14 mouse cellular contexts compared by ENCODE assay signal in the genomic region with DNA sequence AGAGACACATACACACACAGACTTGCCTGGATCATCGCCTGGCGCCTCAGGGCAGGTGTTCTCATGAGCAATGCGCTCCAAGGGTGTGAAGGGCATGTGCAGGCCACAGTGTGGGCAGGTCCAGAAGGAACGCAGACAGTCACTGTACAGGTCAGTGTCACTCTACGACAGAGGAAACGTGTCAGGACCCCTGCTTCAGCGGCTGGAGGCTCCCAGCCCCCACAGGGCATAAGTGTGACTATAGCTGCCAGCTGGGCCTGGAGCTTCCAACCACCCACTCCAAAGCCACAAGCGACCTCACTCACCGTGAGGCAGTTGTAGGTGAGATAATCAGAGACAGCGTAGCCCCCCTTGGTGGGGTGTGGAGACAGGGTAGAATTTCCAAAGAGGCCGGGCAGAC. TPM values are rescaled to one million over a fixed set of nuclear protein-coding genes. Genes with fewer than 3 reads are reported as not detected.
"Had no signal": no experiment of that assay in that cellular context is flagged by ENCODE, and none has a peak within 500 bp of the region (broad histone marks: within the 10 kb centered on the region; RNA-seq: fewer than 3 reads in every experiment).

No protein-coding gene starts in this region.

- H3K27ac ChIP-seq: limb, embryonic 15.5 days; liver, embryonic 12.5 days; liver, embryonic 14.5 days; lung, embryonic 15.5 days; midbrain, embryonic 13.5 days; midbrain, embryonic 15.5 days; neural tube, embryonic 12.5 days; stomach, embryonic 15.5 days; stomach, postnatal 0 days had no signal

- H3K27me3 ChIP-seq: limb, embryonic 15.5 days; liver, embryonic 12.5 days; lung, embryonic 15.5 days; midbrain, embryonic 13.5 days; midbrain, embryonic 15.5 days; neural tube, embryonic 12.5 days; stomach, embryonic 15.5 days had no signal

- DNase-seq: lung, adult 18-20 months; lung, postnatal 4 days; right cerebral cortex, postnatal 14 days had no signal

- H3K9me3 ChIP-seq: limb, embryonic 15.5 days; liver, embryonic 12.5 days; lung, embryonic 15.5 days; midbrain, embryonic 13.5 days; midbrain, embryonic 15.5 days; neural tube, embryonic 12.5 days; stomach, embryonic 15.5 days had no signal

- ATAC-seq: liver, embryonic 12.5 days; lung, postnatal 0 days; midbrain, embryonic 13.5 days; midbrain, embryonic 15.5 days had no signal

- H3K9ac ChIP-seq: limb, embryonic 15.5 days; liver, embryonic 12.5 days; liver, embryonic 14.5 days; lung, embryonic 15.5 days; midbrain, embryonic 13.5 days; midbrain, embryonic 15.5 days; neural tube, embryonic 12.5 days; stomach, embryonic 15.5 days had no signal

- H3K4me2 ChIP-seq: limb, embryonic 15.5 days; liver, embryonic 12.5 days; lung, embryonic 15.5 days; midbrain, embryonic 11.5 days; midbrain, embryonic 13.5 days; midbrain, embryonic 15.5 days; neural tube, embryonic 12.5 days; stomach, embryonic 15.5 days had no signal

- H3K4me3 ChIP-seq: limb, embryonic 15.5 days; liver, embryonic 12.5 days; lung, embryonic 15.5 days; midbrain, embryonic 13.5 days; midbrain, embryonic 15.5 days; neural tube, embryonic 12.5 days; stomach, embryonic 15.5 days had no signal

- H3K4me1 ChIP-seq: limb, embryonic 15.5 days; liver, embryonic 12.5 days; lung, embryonic 15.5 days; midbrain, embryonic 13.5 days; midbrain, embryonic 15.5 days; neural tube, embryonic 12.5 days; stomach, embryonic 15.5 days had no signal

RNA-seq across cellular contexts. Expression of gene C5ar2, which starts 45.4 kb away (rescaled TPM):
- polyA plus RNA-seq: midbrain, embryonic 15.5 days had no signal
